Mouse (Mus musculus) ES-E14 (cell line): ENCODE data around the gene Prrc2a.

ENCODE experiments used
- CHD2 ChIP-seq: IDR thresholded peaks from 2 replicates; pipeline ENCODE4 v1.6.1; 2014; ENCODE audit warnings: mild to moderate bottlenecking, low read depth, low read length, inconsistent platforms
- HCFC1 ChIP-seq: IDR thresholded peaks from 2 replicates; pipeline ENCODE4 v1.6.1; 2012; ENCODE audit warnings: low read length, inconsistent platforms, borderline replicate concordance; ENCODE audit not compliant: insufficient read depth
- ZC3H11A ChIP-seq: IDR thresholded peaks from 2 replicates; pipeline ENCODE4 v1.6.1; 2012; ENCODE audit warnings: low read depth, mild to moderate bottlenecking, inconsistent platforms, low read length, borderline replicate concordance

GRCm38 (mm10) chr17:35106522-35106921, 58.2 kb downstream of the Prrc2a start:
- TF ChIP-seq CHD2 (no peak), HCFC1 (no peak), ZC3H11A (no peak)
